Mouse (Mus musculus) kidney, embryonic 14.5 days (tissue): ENCODE measurements around the gene Il1f10. TPM values are rescaled to one million over a fixed set of nuclear protein-coding genes. Genes with fewer than 3 reads are reported as not detected.

Source experiments
- ATAC-seq: fragments of 200-750 bp; cut with Nextera tagmentation; 2 replicates; pipeline ENCODE4 v1.8.0; 2017; ENCODE audit warnings: moderate number of reproducible peaks, mild to moderate bottlenecking, moderate TSS enrichment, moderate library complexity; ENCODE audit not compliant: low FRiP score, low TSS enrichment
- H3K27ac ChIP-seq: fragments of 300-500 bp; sonication (generic); 2 replicates; pipeline ENCODE4 v1.5.1; 2014; ENCODE audit warnings: low read depth, mild to moderate bottlenecking, low read length, moderate library complexity, mixed read lengths
- H3K27me3 ChIP-seq: fragments of 300-500 bp; sonication (generic); 2 replicates; pipeline ENCODE4 v1.6.1; 2014; ENCODE audit warnings: mild to moderate bottlenecking, low read length; ENCODE audit not compliant: control insufficient read depth, insufficient read depth
- H3K36me3 ChIP-seq: fragments of 300-500 bp; sonication (generic); 2 replicates; pipeline ENCODE4 v1.6.1; 2014; ENCODE audit warnings: low read length, mixed read lengths; ENCODE audit not compliant: control insufficient read depth, insufficient read depth
- H3K4me1 ChIP-seq: fragments of 300-500 bp; sonication (generic); 2 replicates; pipeline ENCODE4 v1.6.1; 2014; ENCODE audit warnings: low read length, mixed read lengths; ENCODE audit not compliant: control insufficient read depth, insufficient read depth
- H3K4me2 ChIP-seq: fragments of 300-500 bp; sonication (generic); replicated peaks from 2 replicates; pipeline ENCODE4 v1.6.1; 2014; ENCODE audit warnings: low read depth, mild to moderate bottlenecking, low read length
- H3K4me3 ChIP-seq: fragments of 300-500 bp; sonication (generic); 2 replicates; pipeline ENCODE4 v1.5.1; 2014; ENCODE audit warnings: mild to moderate bottlenecking, low read length
- H3K9ac ChIP-seq: fragments of 300-500 bp; sonication (generic); 2 replicates; pipeline ENCODE4 v1.6.1; 2014; ENCODE audit warnings: low read depth, mild to moderate bottlenecking, low read length, moderate library complexity
- H3K9me3 ChIP-seq: fragments of 300-500 bp; sonication (generic); 2 replicates; pipeline ENCODE4 v1.6.1; 2016; ENCODE audit warnings: low read length; ENCODE audit not compliant: control insufficient read depth
- WGBS: fragments of 180-500 bp; shearing (Covaris S2); extraction: QIAGEN DNeasy Blood & Tissue Kit; methylation state at CpG from one replicate; pipeline ENCODE4 v1.1.7; 2014; 5-methylcytosine and 5-hydroxymethylcytosine counted together
- polyA plus RNA-seq: library from polyadenylated mRNA; unstranded; fragments of >200 nt; fragmentation: Nextera tagmentation; extraction: Ambion mirVana; gene quantifications from 2 replicates; pipeline ENCODE4 v1.2.1, GENCODE M21; 2014

The Il1f10 gene
- not detected in 2 replicates for polyA plus RNA-seq

GRCm38 (mm10) chr2:24290896-24291295 is at the start of gene Il1f10:
TSS of gene Il1f10 (plus strand) at chr2:24291196.
- H3K4me3 ChIP-seq: no peak within 1 kb of the TSS
- H3K27me3 ChIP-seq: no peaks in the 10 kb centered on the region
- H3K4me1 ChIP-seq: no peaks in the 10 kb centered on the region
- no peak within 1 kb of the TSS for H3K9ac ChIP-seq
- no peaks in the 10 kb centered on the region for H3K36me3 ChIP-seq
- no peak for ATAC-seq
- no peak within 1 kb of the TSS for H3K4me2 ChIP-seq
- 83% methylated on average over 5 of the region's 5 CpGs for WGBS
- no peaks in the 10 kb centered on the region for H3K9me3 ChIP-seq
- no peak within 1 kb of the TSS for H3K27ac ChIP-seq

- Histone ChIP-seq H3K36me3 (no peaks in the 10 kb centered on the region), H3K4me2 (no peak overlapping the region), H3K4me1 (no peaks in the 10 kb centered on the region), H3K27ac (no peak overlapping the region), H3K27me3 (no peaks in the 10 kb centered on the region), H3K9me3 (no peaks in the 10 kb centered on the region), H3K9ac (no peak overlapping the region), H3K4me3 (no peak overlapping the region)
- WGBS: 81% methylated on average over 1 of the region's 1 CpGs
- ATAC-seq: no peak
These were observed 23.5 kb upstream of the Il1f10 start for GRCm38 (mm10) chr2:24267503-24267902.

- Histone ChIP-seq H3K4me1 (no peaks in the 10 kb centered on the region), H3K9me3 (no peaks in the 10 kb centered on the region)
- 87% methylated on average over 2 of the region's 2 CpGs for WGBS
These were observed 17.4 kb upstream of the Il1f10 start for GRCm38 (mm10) chr2:24273619-24274018.

GRCm38 (mm10) chr2:24275146-24275545 is 15.8 kb upstream of the Il1f10 start:
- WGBS: 22% methylated on average over 1 of the region's 1 CpGs
- no peak for ATAC-seq
- H3K9me3 ChIP-seq: no peaks in the 10 kb centered on the region
- no peak overlapping the region for H3K4me3 ChIP-seq
- H3K36me3 ChIP-seq: no peaks in the 10 kb centered on the region
- H3K9ac ChIP-seq: no peak overlapping the region
- no peaks in the 10 kb centered on the region for H3K4me1 ChIP-seq
- no peak overlapping the region for H3K27ac ChIP-seq
- no peak overlapping the region for H3K4me2 ChIP-seq
- H3K27me3 ChIP-seq: no peaks in the 10 kb centered on the region

More at GRCm38 (mm10) chr2:24273619-24274018, 17.4 kb upstream of the Il1f10 start:
- no peak overlapping the region for H3K4me3 ChIP-seq
- H3K4me2 ChIP-seq: no peak overlapping the region
- H3K27ac ChIP-seq: no peak overlapping the region
- no peaks in the 10 kb centered on the region for H3K27me3 ChIP-seq
- no peak overlapping the region for H3K9ac ChIP-seq
- ATAC-seq: no peak
- no peaks in the 10 kb centered on the region for H3K36me3 ChIP-seq

- Histone ChIP-seq H3K36me3 (no peaks in the 10 kb centered on the region), H3K27me3 (no peaks in the 10 kb centered on the region), H3K9ac (no peak within 1 kb of the TSS), H3K4me2 (no peak within 1 kb of the TSS), H3K4me3 (no peak within 1 kb of the TSS), H3K4me1 (no peaks in the 10 kb centered on the region), H3K9me3 (no peaks in the 10 kb centered on the region), H3K27ac (no peak within 1 kb of the TSS)
- no peak for ATAC-seq
These were observed 14.3 kb upstream of the Il1f10 start, which contains the start of gene Il1f5 for GRCm38 (mm10) chr2:24276654-24277053. TSS of gene Il1f5 (plus strand) at chr2:24276954.

- no peaks in the 10 kb centered on the region for H3K4me1 ChIP-seq
- WGBS: 45% methylated on average over 1 of the region's 1 CpGs
- H3K9ac ChIP-seq: no peak overlapping the region
- H3K4me2 ChIP-seq: no peak overlapping the region
- H3K4me3 ChIP-seq: no peak overlapping the region
- no peaks in the 10 kb centered on the region for H3K9me3 ChIP-seq
- no peak for ATAC-seq
- no peaks in the 10 kb centered on the region for H3K36me3 ChIP-seq
- no peak overlapping the region for H3K27ac ChIP-seq
- no peaks in the 10 kb centered on the region for H3K27me3 ChIP-seq
These were observed 3.6 kb downstream of the Il1f10 start for GRCm38 (mm10) chr2:24294616-24295015.

- Histone ChIP-seq H3K9ac (no peak overlapping the region), H3K9me3 (no peaks in the 10 kb centered on the region), H3K36me3 (no peaks in the 10 kb centered on the region), H3K27ac (no peak overlapping the region), H3K27me3 (no peaks in the 10 kb centered on the region), H3K4me3 (no peak overlapping the region), H3K4me2 (no peak overlapping the region), H3K4me1 (no peaks in the 10 kb centered on the region)
- WGBS: 8% methylated on average over 3 of the region's 3 CpGs
- no peak; the same call in 1 of the 2 replicates for ATAC-seq
These were observed 5.8 kb downstream of the Il1f10 start for GRCm38 (mm10) chr2:24296837-24297236.

GRCm38 (mm10) chr2:24311302-24312001 is 20.5 kb downstream of the Il1f10 start:
- 45% methylated on average over 6 of the region's 6 CpGs for WGBS
- Histone ChIP-seq H3K9ac (no peak overlapping the region), H3K4me2 (no peak overlapping the region), H3K4me1 (no peaks in the 10 kb centered on the region), H3K36me3 (no peaks in the 10 kb centered on the region), H3K4me3 (no peak overlapping the region), H3K9me3 (no peaks in the 10 kb centered on the region), H3K27ac (no peak overlapping the region), H3K27me3 (no peaks in the 10 kb centered on the region)
- peak; percentile 35; the same call in 1 of the 2 replicates for ATAC-seq

- no peak overlapping the region for H3K4me2 ChIP-seq
- no peaks in the 10 kb centered on the region for H3K36me3 ChIP-seq
- ATAC-seq: no peak
- H3K9ac ChIP-seq: no peak overlapping the region
- no peaks in the 10 kb centered on the region for H3K4me1 ChIP-seq
- H3K4me3 ChIP-seq: no peak overlapping the region
- no peak overlapping the region for H3K27ac ChIP-seq
- WGBS: 78% methylated on average over 1 of the region's 1 CpGs
- H3K27me3 ChIP-seq: no peaks in the 10 kb centered on the region
- H3K9me3 ChIP-seq: no peaks in the 10 kb centered on the region
These were observed 25.9 kb downstream of the Il1f10 start for GRCm38 (mm10) chr2:24316919-24317318.
